ENCODE assay signal across 8 mouse cellular contexts in genomic region chr4:150280459-150280858, GRCm38 (mm10). TPM values are rescaled to one million over a fixed set of nuclear protein-coding genes. Genes with fewer than 3 reads are reported as not detected.
DNase-seq lines count a peak whose midpoint lies in the region; ATAC-seq lines count a peak whose summit lies in the region.

No protein-coding gene starts in this region.

- peak overlapping the region; percentile 92; the same call in 1 of the 2 replicates for H3K9ac ChIP-seq in hindbrain, embryonic 14.5 days
- no peak overlapping the region for H3K9ac ChIP-seq in midbrain, embryonic 15.5 days

- peak overlapping the region; percentile 98 for H3K4me3 ChIP-seq in hindbrain, embryonic 14.5 days (replicated peaks; ENCODE audit: low read length)
- H3K4me3 ChIP-seq in midbrain, embryonic 15.5 days: peak overlapping the region; percentile 69

- H3K4me2 ChIP-seq in hindbrain, embryonic 14.5 days (replicated peaks): peak overlapping the region; percentile 70
- peak overlapping the region; percentile 70 for H3K4me2 ChIP-seq in midbrain, embryonic 15.5 days

- WGBS in hindbrain, embryonic 14.5 days: 43% methylated on average over 4 of the region's 4 CpGs
- WGBS in midbrain, embryonic 15.5 days: 51% methylated on average over 4 of the region's 4 CpGs

- H3K36me3 ChIP-seq in hindbrain, embryonic 14.5 days (replicated peaks; ENCODE audit: control insufficient read depth, insufficient read depth): no peaks in the 10 kb centered on the region
- no peaks in the 10 kb centered on the region for H3K36me3 ChIP-seq in midbrain, embryonic 15.5 days (replicated peaks)

- peaks cover 24% of the 10 kb centered on the region for H3K4me1 ChIP-seq in hindbrain, embryonic 14.5 days (replicated peaks; ENCODE audit: control insufficient read depth, insufficient read depth, low read length)
- H3K4me1 ChIP-seq in midbrain, embryonic 15.5 days: peaks cover 21% of the 10 kb centered on the region

- no peaks in the 10 kb centered on the region for H3K9me3 ChIP-seq in hindbrain, embryonic 14.5 days (ENCODE audit: control insufficient read depth, low read length)
- no peaks in the 10 kb centered on the region for H3K9me3 ChIP-seq in midbrain, embryonic 15.5 days

- H3K27me3 ChIP-seq in hindbrain, embryonic 14.5 days (ENCODE audit: control insufficient read depth, insufficient read depth, low read length): no peaks in the 10 kb centered on the region
- H3K27me3 ChIP-seq in midbrain, embryonic 15.5 days (replicated peaks): no peaks in the 10 kb centered on the region

- no peak for ATAC-seq in hindbrain, embryonic 14.5 days (ENCODE audit: low FRiP score)
- no peak for ATAC-seq in midbrain, embryonic 15.5 days (replicated peaks)
- no peak for ATAC-seq in inflammation-experienced regulatory T-cells, adult 6 months

- DNase-seq in kidney, adult 9 months: peak; percentile 38
- no peak for DNase-seq in kidney, adult 11 months
- DNase-seq in embryo, embryonic 9.5 days (ENCODE audit: extremely low spot score): peak; percentile 32
- DNase-seq in hindbrain, embryonic 14.5 days (ENCODE audit: low spot score): no peak
- DNase-seq in gastrocnemius, adult 8-10 months (ENCODE audit: low spot score in 2 of 2): no peak
- DNase-seq in right cerebral cortex, postnatal 10 days (ENCODE audit: low spot score in 2 of 2): no peak

- H3K27ac ChIP-seq in hindbrain, embryonic 14.5 days: peak overlapping the region; percentile 99
- H3K27ac ChIP-seq in midbrain, embryonic 15.5 days: peak overlapping the region; percentile 99

RNA-seq across cellular contexts. Expression of gene Rere, which starts 1.0 kb away (rescaled TPM):
- 44.4 and 46.8 TPM in 2 replicates for polyA plus RNA-seq in hindbrain, embryonic 14.5 days (2014; fragmentation: Nextera tagmentation; extraction: Ambion mirVana)
- 32.1 and 37.4 TPM in 2 replicates for polyA plus RNA-seq in midbrain, embryonic 15.5 days (2015; fragmentation: Nextera tagmentation; extraction: Ambion mirVana)
- 10 to 100 TPM; 53.7 to 93.1 (median 66.0) TPM for total RNA-seq in gastrocnemius, adult 8-10 months (2022)
- polyA plus RNA-seq in inflammation-experienced regulatory T-cells, adult 6 months (2017; shearing (Covaris generic)): 10 to 100 TPM; 10.1 to 32.0 (median 28.4) TPM

RNA-seq across cellular contexts. Expression of gene Eno1, which starts 43.9 kb away (rescaled TPM):
- 955 and 1,038 TPM in 2 replicates for polyA plus RNA-seq in hindbrain, embryonic 14.5 days (2014; fragmentation: Nextera tagmentation; extraction: Ambion mirVana)
- 1,044 and 1,060 TPM in 2 replicates for polyA plus RNA-seq in midbrain, embryonic 15.5 days (2015; fragmentation: Nextera tagmentation; extraction: Ambion mirVana)
- 10 to 100 TPM; 55.0 to 77.6 (median 67.7) TPM for total RNA-seq in gastrocnemius, adult 8-10 months (2022)
- 100 to 1,000 TPM; 503 to 566 (median 560) TPM for polyA plus RNA-seq in inflammation-experienced regulatory T-cells, adult 6 months (2017; shearing (Covaris generic))

Comparison
In these comparisons a context has a peak if more than half of its experiments do, and no peak if none do; other contexts are left out.
1. DNase-seq: peak in kidney, adult 9 months (single experiment) and embryo, embryonic 9.5 days (single experiment); none in kidney, adult 11 months (single experiment), hindbrain, embryonic 14.5 days (single experiment), gastrocnemius, adult 8-10 months (0 of 2) and right cerebral cortex, postnatal 10 days (0 of 2).